Mouse (Mus musculus) adrenal gland, postnatal 14 days (tissue): Measurements from ENCODE around the gene Cdh22. TPM values are rescaled to one million over a fixed set of nuclear protein-coding genes. Genes with fewer than 3 reads are reported as not detected.

Experiments used
- DNase-seq: peaks from one replicate; pipeline ENCODE4 v3.0.0; 2021; ENCODE audit warnings: mixed read lengths
- total RNA-seq: library from RNA; stranded (reverse); gene quantifications from 2 replicates; pipeline ENCODE4 v1.2.3, GENCODE M21; 2021

Gene Cdh22
- total RNA-seq, 1 experiment from 2014 or later = 1.3 TPM

DNA sequence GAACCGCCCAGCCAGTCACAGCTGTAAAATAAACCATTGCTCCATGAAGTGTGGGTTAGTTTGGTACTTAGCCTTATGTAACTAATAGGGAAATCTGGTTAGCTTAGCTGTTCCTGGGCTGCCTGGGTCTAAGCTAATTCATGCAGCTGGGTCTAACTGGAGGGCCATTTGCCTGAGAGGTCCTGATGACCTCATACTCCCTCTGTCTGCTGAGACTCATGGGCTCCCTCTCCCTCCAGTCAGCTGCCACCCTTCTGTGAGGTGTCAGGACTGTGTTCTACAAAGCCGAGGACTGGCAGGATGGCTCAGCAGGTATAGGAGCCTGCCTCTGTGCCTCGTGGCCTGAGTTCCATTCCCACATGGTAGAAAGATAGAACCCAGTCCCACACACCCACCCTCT, 84.9 kb downstream of the Cdh22 start:
- DNase-seq = no peak

DNA sequence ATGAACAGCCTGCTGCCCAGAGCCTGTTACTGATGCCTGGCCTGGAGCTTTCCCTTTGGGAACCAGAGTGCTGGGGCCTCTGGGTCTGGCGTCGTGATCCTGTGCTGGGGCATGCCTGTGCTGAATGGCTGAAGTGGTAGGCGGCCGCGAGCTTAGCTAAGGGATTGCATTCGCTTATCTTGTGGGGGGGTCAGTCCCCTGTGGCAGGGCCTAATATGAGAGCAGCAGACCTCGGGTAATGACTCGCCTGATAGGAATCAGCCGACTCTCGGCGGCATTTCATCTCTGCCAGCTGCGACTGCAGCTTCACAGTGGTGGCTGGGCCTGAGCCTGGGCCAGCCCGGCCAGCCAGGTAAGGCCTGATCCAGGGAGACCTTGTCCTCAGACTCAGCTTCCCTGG, 88.8 kb downstream of the Cdh22 start:
- DNase-seq = peak; percentile 24

DNA sequence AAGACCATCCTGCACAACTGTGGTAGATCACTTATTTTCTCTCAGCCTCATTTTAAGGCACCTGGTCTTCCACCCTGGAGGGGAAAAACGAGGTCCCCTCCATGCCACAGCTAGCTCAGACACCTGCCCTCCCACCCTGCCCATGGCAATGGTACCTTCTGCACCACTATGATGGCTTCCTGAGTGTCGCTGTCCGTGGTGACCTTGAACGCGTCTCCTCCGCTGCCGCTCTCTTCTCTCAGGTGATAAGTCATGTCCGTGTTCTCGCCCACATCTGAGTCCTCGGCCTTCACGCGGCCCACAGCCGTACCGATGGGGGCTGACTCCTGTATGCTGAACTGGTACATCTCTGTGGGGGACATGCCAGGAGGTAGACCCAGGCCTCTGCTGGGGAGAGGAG, 91.2 kb downstream of the Cdh22 start:
- no peak for DNase-seq

DNA sequence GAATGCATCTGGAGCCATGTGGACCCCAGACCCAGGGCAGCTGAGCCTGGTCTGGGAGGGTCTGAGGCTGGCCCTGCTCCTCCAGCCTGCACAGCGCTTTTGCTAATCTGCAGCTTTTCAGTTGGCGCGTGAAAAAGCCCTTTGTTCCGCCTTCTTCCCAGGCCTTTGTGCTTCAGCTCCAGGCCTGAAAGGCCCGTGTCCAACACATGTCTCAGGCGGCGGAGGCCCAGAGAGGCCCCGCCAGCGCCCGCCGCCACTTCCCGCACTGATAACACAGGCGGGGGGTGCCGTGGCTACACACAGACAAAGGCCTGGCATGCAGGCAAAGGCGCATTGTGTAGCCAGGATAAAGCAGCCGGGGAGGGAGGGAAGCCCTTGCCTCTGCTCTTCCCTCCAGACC, 98.6 kb downstream of the Cdh22 start:
- peak; percentile 18 for DNase-seq

DNA sequence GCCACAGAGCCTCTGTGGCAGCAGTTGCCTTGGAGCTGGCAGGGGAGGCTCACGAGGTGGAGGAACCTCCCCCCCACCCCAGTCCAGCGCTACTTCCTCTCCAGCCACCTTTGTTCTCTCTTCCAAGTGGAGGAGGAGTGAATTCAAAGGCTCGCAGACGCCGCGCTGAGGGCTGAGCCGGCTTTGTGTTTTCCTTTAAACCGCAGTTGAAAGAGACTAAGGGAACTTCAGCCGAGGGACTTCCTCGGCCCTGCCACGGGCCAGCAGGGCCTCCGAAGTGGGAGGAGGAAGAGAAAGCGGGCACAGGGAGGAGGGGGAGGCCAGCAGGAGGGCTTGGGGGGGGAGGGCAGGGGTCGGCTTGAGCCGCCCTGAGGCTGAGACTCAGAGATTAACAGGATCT, 101.1 kb downstream of the Cdh22 start:
- DNase-seq = peak; percentile 33

DNA sequence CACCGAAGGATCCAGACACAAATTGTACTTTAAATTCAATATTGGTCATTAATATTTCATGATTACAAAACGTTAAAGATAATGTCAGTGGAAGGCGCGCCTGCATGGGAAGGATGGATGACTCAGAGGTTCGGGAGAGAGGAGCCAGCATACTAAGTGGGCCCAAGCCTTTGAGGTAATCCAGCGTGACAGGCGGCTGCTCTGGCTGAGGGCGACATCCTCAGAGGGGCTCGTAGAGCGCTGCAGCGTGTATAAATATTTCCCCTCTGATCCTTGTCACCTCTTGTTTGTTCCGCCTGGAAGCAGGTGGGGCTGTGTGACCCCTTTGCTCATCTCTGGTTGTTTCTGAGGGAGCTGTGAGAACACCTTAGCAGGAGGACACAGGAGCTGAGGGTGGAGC, 103.2 kb downstream of the Cdh22 start:
- DNase-seq = no peak

DNA sequence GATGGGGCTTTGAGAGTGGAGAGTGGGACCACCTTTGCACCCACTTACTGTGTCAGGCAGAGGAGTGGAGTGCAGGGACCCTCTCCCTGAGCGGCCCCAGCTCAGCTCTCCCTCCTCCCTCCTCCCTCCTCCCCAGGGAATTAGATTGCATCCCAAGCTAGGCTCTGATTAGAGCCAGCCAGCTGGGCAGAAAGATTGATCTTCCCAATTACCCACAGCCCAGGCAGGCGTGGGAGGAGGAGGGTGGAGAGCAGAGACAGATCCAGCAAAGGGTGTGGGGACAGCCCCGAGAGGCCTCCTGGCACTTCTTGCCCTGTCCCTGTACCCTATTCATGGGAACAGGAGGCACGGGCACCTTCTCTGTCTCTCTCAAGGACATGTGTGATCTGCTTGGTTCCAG, 105.5 kb downstream of the Cdh22 start:
- no peak for DNase-seq

DNA sequence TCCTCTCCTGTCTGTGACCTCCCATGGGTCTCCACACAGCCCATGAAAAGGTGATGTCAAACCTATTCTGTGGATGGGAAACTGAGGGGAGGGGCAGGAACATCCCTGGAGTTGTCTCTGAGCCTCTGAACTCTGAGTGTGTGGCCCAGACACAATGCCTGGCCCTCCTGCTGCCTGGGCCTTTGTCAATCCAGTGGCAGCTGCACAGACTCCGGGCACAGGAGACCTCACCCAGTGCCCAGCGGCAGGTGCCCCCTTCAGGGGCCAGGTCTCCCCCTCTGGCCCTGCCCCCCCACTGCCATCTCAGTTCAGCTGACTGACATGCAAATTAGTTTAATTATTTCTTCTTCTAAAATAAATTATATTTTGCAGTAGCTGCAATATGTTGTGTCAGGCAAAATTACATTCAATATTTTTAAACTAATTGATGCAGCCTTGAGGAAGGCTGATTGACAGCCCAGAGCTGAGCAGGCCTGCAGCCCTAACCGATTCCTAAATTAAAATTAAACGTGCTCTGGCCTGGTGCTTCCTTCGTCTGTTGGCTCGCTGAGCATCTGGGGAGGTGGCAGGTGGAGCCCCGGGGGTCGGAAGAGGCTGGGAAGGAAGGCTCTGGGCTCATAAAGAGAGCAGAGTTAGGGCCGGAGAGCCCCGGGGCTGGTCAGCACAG, 107.6 kb downstream of the Cdh22 start:
- no peak for DNase-seq

DNA sequence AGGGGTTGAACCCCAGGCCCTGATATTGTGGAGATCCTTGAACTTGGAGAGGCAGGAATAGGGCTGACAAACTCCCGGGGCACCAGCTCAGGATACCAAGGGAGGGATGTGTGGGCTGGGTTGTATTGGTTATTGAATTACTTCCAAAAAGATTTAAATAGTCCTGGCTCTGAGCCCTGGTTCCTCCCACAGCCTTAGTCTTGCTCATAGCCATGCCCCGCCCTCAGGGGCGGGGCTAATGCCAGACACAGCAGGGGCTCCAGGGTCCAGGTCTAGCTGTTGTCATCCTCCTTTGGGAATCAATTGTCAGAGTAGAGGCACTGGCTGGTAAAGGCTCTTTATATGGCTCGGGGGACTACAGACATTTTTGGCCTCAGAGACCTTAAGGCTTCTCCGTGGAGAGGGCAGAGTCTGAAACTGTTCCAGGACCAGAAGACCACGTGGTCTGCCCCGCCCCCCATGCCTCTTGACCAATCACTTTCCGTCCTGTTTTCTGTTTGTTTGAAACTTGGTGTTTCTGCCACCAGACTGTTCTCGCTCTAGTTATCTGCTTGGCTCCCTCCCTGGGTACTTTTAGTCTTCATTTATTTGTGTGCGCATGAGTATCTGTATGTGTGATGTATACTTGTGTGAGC, 113.3 kb downstream of the Cdh22 start:
- DNase-seq = no peak

DNA sequence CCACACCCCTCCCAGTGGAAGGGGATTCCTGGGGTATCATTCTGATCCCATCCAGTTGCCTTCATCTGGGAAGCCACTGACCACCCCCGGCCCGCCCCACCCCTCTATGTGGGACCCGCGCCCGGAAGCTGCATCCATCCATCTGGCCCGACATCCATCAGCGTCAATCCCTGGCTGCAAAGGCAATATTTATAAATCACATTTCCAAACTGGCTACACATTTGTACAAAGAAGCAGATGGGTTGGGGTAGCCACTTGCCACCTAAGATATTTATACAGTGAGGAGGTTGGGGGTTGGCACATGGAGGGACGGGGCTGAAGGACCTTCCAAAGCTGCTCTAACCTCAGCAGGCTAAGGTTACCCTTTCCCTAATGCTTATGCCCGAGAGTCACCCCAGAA, 113.9 kb downstream of the Cdh22 start:
- no peak for DNase-seq

DNA sequence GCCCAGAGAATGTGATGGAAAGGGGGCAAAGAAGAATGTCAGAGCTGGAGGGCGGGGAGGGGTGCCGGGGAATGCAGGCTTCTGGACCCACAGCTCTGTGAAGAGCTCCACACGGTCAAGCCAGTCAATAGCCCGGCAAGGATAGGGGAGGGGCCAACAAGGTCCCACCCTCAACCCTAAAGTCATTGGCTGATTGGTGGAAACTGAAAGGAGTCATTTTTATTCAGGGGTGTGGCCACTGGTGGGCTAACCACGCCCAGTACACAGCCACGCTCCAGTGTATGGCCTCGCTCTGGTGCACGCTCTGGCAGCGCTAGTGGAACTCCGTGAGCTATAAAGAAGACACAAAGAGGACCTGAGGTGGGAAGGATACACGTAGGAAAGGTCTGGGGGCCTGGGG, 120.9 kb downstream of the Cdh22 start:
- DNase-seq = peak; percentile 33

DNA sequence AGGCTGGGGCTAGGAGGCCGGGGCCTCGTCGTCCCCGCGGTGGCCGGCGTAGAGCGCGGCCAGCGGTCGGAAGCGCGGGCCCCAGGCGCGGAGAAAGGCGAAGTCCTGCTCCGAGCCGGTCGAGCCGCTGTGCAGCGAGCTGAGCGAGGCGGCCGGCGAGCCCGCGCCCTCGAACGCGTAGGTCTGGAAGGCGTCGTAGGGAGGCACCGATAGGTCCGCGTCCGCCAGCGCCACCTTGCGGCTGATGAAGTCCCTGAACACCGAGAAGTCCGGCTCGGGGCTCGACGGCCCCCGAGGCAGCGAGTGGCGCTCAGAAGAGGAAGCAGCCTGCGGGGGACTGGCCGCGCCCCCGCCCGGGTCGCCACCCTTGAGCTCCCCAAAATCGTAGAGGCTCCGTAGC, 122.5 kb downstream of the Cdh22 start:
- DNase-seq = peak; percentile 94

DNA sequence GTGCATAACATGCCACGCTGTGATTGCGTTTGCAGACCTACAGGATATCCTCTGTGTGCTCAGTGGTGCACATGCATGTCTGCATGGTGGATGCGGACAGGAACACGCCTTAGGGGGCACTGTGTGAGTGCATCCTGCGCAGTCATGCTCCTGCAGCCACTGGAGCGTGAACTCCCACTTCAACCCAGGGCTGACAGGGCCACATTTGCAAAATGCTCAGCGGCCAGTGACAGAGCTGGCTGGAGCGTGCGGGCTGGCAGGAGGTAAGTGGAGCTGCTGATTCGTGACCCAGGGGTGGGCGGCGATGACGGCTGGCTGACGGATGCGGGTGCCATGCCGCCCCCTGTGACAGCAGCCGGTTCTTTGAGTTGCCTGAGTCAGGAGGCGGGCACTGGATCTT, 128.1 kb downstream of the Cdh22 start:
- DNase-seq = no peak

DNA sequence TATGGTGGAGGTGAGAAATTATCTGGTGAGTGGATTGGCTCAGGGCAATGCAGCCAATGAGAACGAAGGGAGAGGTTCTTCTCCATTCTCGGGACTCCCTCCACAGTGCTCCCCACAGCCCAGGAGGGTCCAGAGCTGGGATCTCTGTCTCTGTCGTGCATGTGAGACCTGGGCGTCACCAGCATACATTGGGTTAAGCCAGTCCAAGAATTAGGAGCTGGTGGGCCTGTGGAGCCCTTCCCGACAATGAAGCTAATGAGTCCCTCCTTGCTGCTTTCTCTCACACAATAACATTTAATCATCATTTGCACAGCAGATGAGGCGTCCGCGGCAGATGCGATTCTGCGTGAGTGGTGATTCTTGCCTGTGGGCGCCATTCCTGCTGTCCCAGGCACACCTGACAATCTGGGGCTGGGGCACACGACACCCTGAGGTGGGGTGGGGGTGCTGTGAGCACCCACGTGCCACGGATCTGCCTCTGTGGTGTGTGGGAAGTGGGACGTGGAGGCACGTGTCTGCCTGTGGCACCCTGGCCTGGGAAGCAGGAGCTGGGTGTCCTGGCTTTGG, 129.1 kb downstream of the Cdh22 start:
- DNase-seq = no peak

DNA sequence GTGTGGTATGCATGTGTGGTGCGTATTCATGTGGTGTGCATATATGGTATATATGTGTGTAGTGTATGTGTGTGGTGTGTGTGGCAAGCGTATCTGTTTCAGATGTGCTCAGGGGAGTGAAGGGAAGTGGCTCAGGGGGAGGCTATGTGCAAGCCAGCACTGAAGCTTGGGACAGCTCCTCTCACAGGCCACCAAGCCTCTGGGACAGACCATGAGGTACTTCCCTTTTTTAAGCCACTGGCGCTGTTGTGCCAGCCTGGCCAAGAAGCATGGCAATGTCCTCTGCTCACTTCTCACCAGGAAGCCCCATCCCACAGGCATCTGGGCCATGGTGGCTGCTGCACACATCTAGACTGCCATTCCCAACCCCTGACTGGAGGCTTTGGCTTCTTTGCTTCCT, 131.7 kb downstream of the Cdh22 start:
- no peak for DNase-seq

DNA sequence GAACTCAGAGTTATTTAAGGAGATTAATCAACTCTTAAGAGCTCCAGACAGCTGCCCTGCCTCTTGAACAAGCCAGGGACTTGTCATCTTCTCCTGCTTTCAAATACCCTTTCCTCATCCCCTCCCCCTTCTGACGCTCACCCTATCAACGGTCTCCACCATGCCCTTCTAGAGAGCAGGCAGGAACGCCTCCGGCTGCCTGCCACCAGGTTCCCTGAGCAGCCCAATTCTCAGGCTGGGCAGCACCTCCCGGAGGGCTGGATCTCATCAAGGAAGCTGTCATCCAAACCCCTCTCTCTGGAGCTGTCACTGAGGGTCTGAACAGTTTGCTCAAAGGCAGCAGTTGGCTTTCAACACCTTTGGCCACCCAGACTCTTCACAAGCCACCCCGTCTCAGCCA, 133.9 kb downstream of the Cdh22 start:
- no peak for DNase-seq

DNA sequence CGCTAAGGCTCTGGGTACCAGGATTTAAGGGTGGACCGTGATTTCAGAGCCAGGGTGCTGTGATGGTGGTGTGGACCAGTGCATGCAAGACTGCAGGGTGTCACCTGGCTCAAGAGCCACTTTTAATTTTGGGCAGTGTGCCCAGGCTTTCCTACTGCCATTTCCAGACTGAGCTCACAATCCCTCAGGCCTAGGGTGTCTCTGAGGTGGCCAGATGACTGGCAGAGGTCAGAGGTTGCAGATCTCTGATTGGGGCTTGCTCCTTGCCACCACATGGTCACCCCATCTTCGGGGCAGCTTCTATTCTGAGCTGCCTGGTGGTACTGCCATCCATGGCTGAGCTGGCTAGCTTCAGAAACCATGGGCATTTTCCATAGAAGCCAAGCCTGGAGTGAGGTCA, 135.8 kb downstream of the Cdh22 start:
- no peak for DNase-seq

DNA sequence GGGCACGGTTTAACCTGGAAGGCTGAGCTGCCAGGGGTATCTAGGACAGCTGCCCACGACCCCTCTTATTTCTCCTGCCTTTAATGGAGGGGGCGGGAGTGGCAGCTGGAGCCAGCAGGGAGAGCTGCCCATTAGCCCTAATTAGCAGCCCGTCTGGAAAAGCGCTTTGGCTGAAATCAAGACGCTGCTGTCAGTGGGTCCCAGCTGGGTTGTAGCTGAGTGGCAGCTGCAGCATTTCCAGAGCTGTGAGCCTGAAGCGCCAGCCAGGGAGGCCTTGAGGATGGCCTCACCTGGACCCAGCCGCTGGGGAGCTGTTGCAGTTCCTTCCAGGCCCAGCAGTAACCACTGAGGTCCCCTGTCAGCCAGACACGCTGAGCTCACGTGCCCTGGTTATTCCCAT, 138.3 kb downstream of the Cdh22 start:
- no peak for DNase-seq

DNA sequence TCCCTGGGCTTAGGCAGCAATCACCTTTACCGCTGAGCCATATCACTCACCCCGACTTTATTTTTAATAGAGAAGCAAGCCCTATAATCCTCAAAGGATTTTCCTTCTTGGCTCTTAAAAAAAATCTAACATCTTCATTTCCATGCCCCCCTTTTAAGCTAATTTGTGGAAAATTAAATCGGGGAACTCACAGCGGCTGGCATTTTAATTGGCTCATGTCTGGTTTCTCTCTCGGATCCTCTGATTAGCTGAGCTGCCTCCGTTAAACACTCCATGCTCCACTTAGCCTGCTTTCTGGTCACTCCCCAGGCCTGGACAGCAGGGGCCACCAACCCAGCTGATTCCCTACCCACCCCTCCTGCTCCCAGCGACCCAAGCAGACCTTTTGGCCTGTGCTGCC, 142.3 kb downstream of the Cdh22 start:
- no peak for DNase-seq

DNA sequence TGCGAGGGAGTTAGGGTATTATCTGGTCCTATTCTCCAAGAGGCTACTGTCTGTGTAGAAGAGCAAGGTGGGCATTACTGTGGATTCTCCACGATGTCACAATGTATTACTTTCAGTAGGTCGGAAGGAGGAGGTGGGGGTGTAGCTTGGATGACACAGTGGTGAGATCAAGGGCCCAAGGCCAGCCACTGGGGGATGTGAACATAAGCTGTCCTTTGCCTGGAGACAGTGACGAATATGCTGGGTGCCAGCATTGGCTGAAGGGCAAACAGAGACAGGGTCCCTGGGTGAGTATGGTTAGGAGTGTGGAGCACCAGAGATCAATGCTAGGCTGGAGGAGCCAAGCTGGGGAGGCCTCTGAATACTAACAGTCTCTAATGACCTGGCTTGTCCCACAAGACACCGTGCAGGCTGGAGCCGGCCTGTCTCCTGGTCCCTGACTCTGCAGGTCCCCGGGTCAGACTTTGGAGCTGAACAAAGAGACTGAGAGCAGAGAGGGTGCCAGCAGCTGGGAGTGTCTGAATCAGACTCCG, 143.2 kb downstream of the Cdh22 start:
- peak; percentile 86 for DNase-seq

DNA sequence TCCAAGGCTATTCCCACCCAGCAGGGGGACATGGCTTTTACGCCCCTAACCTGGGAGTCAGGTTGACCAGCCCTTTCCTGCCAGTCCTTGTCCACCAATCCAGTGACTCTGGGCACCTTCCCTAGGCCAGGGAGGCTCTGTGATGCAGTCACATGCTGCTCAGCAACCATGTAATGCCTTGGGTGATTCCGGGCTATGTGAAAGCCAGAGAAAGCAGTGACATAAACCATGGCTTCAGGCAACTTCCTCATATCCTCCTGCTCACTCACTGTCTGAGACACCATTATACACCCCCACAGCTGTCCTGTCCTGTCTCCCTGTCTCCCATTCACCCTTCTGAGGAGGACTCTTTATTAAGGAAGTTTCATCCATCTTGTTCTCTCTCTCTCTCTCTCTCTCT, 144.0 kb downstream of the Cdh22 start, which contains the start of gene 1700025C18Rik:
TSS of gene 1700025C18Rik (minus strand) at position 101 of the 400 bp plus-strand sequence.
- no peak for DNase-seq

DNA sequence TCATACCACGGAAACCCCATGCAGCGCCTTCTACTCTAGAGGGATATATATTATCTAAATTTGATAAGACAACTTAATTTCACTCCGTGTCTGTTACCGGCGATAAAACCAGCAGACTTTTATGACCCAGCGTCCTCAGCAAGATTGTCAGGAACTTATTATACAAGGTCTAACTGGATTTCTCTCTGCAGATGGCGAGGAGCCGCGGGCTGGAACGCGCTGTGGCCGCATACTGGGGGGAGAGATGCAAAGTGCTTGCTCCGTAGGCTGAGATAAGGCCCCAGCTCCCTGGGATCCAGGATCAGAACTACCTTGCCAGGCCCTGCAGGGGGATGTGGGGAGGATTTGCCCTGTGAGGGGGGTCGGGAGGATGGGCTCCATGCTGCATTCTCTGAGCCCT, 145.2 kb downstream of the Cdh22 start:
- no peak for DNase-seq

DNA sequence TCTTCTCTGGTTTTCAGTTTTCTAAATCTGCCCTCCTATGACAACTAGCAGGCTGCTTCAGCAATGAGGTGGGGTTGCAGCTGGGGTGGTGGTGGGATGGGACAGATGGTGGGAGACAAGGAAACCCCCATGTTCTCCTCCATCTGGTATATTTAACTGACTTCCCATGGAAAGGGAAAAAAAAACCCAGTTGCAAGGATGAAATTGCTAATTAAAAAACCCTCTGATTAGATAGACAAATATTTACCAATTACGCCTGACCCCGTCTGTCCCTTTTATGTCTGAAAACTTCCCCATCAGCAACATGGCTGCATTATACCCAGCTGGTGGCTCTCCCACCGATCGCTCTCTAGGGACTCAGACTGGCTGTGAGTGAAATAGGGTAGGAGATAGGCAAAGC, 148.0 kb downstream of the Cdh22 start:
- DNase-seq = no peak

DNA sequence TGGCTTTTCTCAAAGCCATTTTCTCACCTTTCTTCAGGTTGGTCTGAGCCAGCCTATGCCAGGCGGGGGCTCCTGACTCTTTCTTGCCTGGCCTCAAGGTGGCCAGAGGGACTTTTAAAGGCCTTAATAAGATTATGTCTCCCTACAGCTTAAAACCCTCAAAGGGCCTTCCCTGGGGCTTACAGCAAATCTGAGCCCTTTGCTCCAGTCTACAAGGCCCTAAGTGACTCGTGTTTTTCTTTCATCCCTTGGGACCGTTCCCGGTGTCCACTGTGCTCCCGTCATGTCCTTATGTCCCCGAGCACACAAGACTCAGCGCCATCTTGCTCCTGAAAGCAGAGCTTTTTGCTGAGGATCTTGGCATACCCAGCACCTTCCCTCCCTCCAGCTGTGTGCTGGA, 153.4 kb downstream of the Cdh22 start:
- no peak for DNase-seq
